Mouse (Mus musculus) midbrain, postnatal 0 days (tissue): Measurements from ENCODE around the gene Nop58. TPM values are rescaled to one million over a fixed set of nuclear protein-coding genes. Genes with fewer than 3 reads are reported as not detected.

Experiments
- ATAC-seq: fragments of 200-750 bp; cut with Nextera tagmentation; 2 replicates; pipeline ENCODE4 v1.8.0; 2017; ENCODE audit warnings: moderate number of reproducible peaks, mild to moderate bottlenecking, moderate TSS enrichment, moderate library complexity; ENCODE audit not compliant: low FRiP score
- DNase-seq: peaks from one replicate; pipeline ENCODE4 v3.0.0-alpha.2; 2015; ENCODE audit warnings: low spot score
- H3K27ac ChIP-seq: fragments of 300-500 bp; sonication (generic); 2 replicates; pipeline ENCODE4 v1.5.1; 2014; ENCODE audit warnings: low read depth, mild to moderate bottlenecking, low read length, mixed read lengths
- H3K27me3 ChIP-seq: fragments of 300-500 bp; sonication (generic); 2 replicates; pipeline ENCODE4 v1.6.1; 2014; ENCODE audit warnings: low read length, control low read depth, mixed read lengths; ENCODE audit not compliant: insufficient read depth
- H3K36me3 ChIP-seq: fragments of 300-500 bp; sonication (generic); 2 replicates; pipeline ENCODE4 v1.6.1; 2014; ENCODE audit warnings: low read length, control low read depth, mixed read lengths; ENCODE audit not compliant: insufficient read depth
- H3K4me1 ChIP-seq: fragments of 300-500 bp; sonication (generic); 2 replicates; pipeline ENCODE4 v1.6.1; 2014; ENCODE audit warnings: mild to moderate bottlenecking, control low read depth, antibody characterized with exemption, low read length, mixed read lengths; ENCODE audit not compliant: insufficient read depth
- H3K4me2 ChIP-seq: fragments of 300-500 bp; sonication (generic); 2 replicates; pipeline ENCODE4 v1.6.1; 2014; ENCODE audit warnings: low read depth, mild to moderate bottlenecking, low read length, mixed read lengths; ENCODE audit not compliant: poor library complexity, severe bottlenecking
- H3K4me3 ChIP-seq: fragments of 300-500 bp; sonication (generic); 2 replicates; pipeline ENCODE4 v1.5.1; 2014; ENCODE audit warnings: low read depth, mild to moderate bottlenecking, low read length, moderate library complexity
- H3K9ac ChIP-seq: fragments of 300-500 bp; sonication (generic); replicated peaks from 2 replicates; pipeline ENCODE4 v1.6.1; 2014; ENCODE audit warnings: mild to moderate bottlenecking, low read length, moderate library complexity, mixed read lengths; ENCODE audit not compliant: poor library complexity, severe bottlenecking
- H3K9me3 ChIP-seq: fragments of 300-500 bp; sonication (generic); 2 replicates; pipeline ENCODE4 v1.6.1; 2016; ENCODE audit warnings: low read length, control low read depth
- CTCF ChIP-seq: IDR thresholded peaks from 2 replicates; pipeline ENCODE4 v1.5.1; 2016; ENCODE audit warnings: antibody characterized with exemption, mild to moderate bottlenecking
- WGBS: fragments of 180-500 bp; shearing (Covaris S2); extraction: QIAGEN DNeasy Blood & Tissue Kit; methylation state at CpG from one replicate; pipeline ENCODE4 v1.1.7; 2014; 5-methylcytosine and 5-hydroxymethylcytosine counted together
- polyA plus RNA-seq: library from polyadenylated mRNA; unstranded; fragments of >200 nt; fragmentation: Nextera tagmentation; extraction: Ambion mirVana; gene quantifications from 2 replicates; pipeline ENCODE4 v1.2.1, GENCODE M21; 2015
- total RNA-seq: library from RNA; depleted of rRNA; stranded (reverse); fragments of >200 nt; gene quantifications from 2 replicates; pipeline ENCODE4 v1.2.3, GENCODE M21; 2014; rRNA removed

Nop58 gene
- total and polyA plus RNA-seq, 2 experiments from 2014 or later: 88.6 to 146 TPM

DNA sequence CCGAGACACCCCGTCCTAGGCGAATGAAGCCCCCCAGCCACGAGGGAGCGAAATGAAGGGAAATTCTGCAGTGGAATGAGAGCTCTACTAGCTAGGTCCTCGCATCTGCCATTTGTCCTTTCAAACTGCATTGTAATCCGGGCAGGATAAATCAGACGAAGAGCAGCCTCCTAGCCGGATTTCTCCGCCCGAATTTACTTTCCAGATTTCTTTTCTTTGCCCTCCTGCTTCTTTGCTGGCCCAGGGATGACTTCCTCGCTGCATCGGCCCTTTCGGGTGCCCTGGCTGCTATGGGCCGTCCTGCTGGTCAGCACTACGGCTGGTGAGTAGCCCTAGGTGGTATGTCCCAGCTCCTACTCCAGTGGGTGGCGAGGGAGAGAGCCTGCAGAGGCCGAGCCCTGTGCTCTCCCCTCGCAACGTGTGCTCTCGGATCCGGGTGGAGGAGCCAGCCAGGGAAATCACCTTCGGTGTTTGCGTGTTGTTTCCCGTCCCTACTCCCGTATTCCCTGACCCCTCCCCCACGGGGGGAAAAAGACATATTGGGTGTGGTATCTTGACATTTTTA is 79.7 kb downstream of the Nop58 start:
- H3K4me1 ChIP-seq: peaks cover 14% of the 10 kb centered on the region; the same call in 1 of the 2 replicates
- WGBS: under 1% methylated on average over 27 of the region's 27 CpGs
- peak; percentile 22; the same call in 1 of the 2 replicates for TF ChIP-seq CTCF
- DNase-seq (peak; percentile 35), ATAC-seq (no peak)
- H3K9me3 ChIP-seq: no peaks in the 10 kb centered on the region
- peak overlapping the region; percentile 94 for H3K9ac ChIP-seq
- peak overlapping the region; percentile 91 for H3K4me3 ChIP-seq
- no peaks in the 10 kb centered on the region for H3K27me3 ChIP-seq
- no peaks in the 10 kb centered on the region for H3K36me3 ChIP-seq
- peak overlapping the region; percentile 98 for H3K27ac ChIP-seq
- H3K4me2 ChIP-seq: peak overlapping the region; percentile 73

GRCm38 (mm10) chr1:59765279-59765678 is 80.5 kb downstream of the Nop58 start:
- TF ChIP-seq CTCF: no peak
- no peaks in the 10 kb centered on the region for H3K9me3 ChIP-seq
- DNase-seq (no peak), ATAC-seq (no peak)
- H3K9ac ChIP-seq: no peak overlapping the region
- peak overlapping the region; percentile 91 for H3K4me3 ChIP-seq
- H3K27me3 ChIP-seq: no peaks in the 10 kb centered on the region
- H3K4me2 ChIP-seq: peak overlapping the region; percentile 73
- no peaks in the 10 kb centered on the region for H3K36me3 ChIP-seq
- H3K4me1 ChIP-seq: peaks cover 14% of the 10 kb centered on the region; the same call in 1 of the 2 replicates
- WGBS: 2% methylated on average over 4 of the region's 4 CpGs
- no peak overlapping the region for H3K27ac ChIP-seq

- Histone ChIP-seq H3K4me3 (peak overlapping the region; percentile 35), H3K9ac (0 out of 2 replicates have a peak overlapping the region, but pooled peaks have one; percentile 33), H3K27ac (no peak overlapping the region), H3K36me3 (no peaks in the 10 kb centered on the region), H3K4me1 (peaks cover 14% of the 10 kb centered on the region; the same call in 1 of the 2 replicates), H3K27me3 (no peaks in the 10 kb centered on the region), H3K9me3 (no peaks in the 10 kb centered on the region), H3K4me2 (peak overlapping the region; percentile 65)
- ATAC-seq (no peak), DNase-seq (no peak)
- no peak for TF ChIP-seq CTCF
These were observed 81.9 kb downstream of the Nop58 start for GRCm38 (mm10) chr1:59766626-59767025.

Other genes with a start within 250 kb of the Nop58 start
- 11.9 and 12.8 TPM in 2 replicates for gene Fzd7, start 202.5 kb upstream of the Nop58 start, total RNA-seq
- gene Fzd7, start 202.5 kb upstream of the Nop58 start, polyA plus RNA-seq: 1.6 and 1.7 TPM in 2 replicates
- 6.0 and 7.5 TPM in 2 replicates for gene Gm973, start 168.7 kb upstream of the Nop58 start, total RNA-seq
- gene Gm973, start 168.7 kb upstream of the Nop58 start, polyA plus RNA-seq: 13.6 and 15.0 TPM in 2 replicates
- 81.6 and 124 TPM in 2 replicates for gene Sumo1, start 14.1 kb upstream of the Nop58 start, total RNA-seq
- 304 and 319 TPM in 2 replicates for gene Sumo1, start 14.1 kb upstream of the Nop58 start, polyA plus RNA-seq
- gene Bmpr2, start 78.4 kb downstream of the Nop58 start, total RNA-seq: 65.2 and 83.9 TPM in 2 replicates
- 6.9 and 8.8 TPM in 2 replicates for gene Bmpr2, start 78.4 kb downstream of the Nop58 start, polyA plus RNA-seq
- 74.0 and 99.4 TPM in 2 replicates for gene Fam117b, start 228.0 kb downstream of the Nop58 start, total RNA-seq
- 37.0 and 43.7 TPM in 2 replicates for gene Fam117b, start 228.0 kb downstream of the Nop58 start, polyA plus RNA-seq